Mouse (Mus musculus): ENCODE results near the gene Ttc30b.

- TF ChIP-seq POLR2A (IDR thresholded peaks at IDR 0.05; ENCODE audit: extremely low read depth, insufficient read depth, low read length) (no peak), CTCF (IDR thresholded peaks at IDR 0.05; ENCODE audit: extremely low read depth, insufficient read depth, low read length) (no peak)
Observed at GRCm38 (mm10) chr2:75959850-75960365, 21.5 kb upstream of the Ttc30b start.

Data from cortical plate, adult 2 months (tissue).